Mouse (Mus musculus): ENCODE data around the gene Armc8.
A peak's percentile ranks its signal among the peaks of the same experiment; 100 is the strongest.

Armc8 gene

DNA sequence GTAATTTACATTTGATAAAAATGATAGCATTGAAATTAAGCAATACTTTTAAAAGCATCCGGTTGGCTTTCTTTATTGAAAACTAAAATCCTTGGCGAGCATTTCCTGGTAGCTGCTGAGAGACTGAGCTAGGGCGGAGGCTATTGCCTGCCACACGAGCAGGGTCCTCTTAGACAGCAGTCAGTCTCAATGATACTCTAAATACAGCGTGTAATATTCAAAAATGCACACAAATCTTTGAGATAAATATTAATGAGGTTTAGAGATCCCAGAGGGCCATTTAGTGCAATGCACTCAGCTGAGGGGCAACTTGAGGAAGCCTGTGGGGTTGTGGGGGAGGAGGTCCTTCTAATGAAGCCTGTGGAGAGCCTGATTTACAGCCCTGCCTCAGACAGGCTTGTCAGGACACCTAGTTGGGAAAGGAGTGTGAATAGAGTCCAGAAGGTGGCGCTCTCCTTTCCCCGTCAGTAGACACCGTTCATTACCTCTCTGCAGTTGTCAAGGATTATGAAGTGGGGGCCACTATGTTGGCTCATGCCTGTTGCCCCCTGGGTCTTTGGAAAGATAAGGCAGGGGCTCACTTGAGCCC lies 124.0 kb downstream of the Armc8 start:
- peak; percentile 51 to 61 for DNase-seq

DNA sequence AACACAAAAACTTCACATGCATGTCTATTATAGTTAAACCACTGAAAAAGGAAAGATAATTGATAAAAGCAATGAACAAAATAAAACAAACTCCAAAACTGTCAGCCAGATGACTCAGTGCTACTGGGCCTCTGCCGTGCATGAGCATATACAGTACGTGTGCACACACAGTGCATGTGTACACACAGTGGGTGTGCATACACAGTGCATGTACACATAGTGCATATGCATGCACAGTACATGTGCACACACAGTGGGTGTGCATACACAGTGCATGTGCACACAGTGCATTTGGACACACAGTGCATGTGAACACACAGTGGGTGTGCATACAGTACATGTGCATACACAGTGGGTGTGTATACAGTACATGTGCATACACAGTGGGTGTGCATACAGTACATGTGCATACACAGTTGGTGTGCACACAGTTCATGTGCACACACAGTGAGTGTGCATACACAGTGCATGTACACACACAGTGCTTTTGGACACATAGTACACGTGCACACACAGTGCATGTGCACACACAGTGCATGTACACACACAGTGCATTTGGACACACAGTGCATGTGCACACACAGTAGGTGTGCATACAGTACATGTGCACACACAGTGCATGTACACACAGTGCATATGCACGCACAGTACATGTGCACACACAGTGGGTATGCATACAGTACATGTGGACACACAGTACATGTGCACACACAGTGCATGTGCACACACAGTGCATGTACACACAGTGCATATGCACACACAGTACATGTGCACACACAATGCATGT lies 126.9 kb downstream of the Armc8 start:
- DNase-seq = no peak

DNA sequence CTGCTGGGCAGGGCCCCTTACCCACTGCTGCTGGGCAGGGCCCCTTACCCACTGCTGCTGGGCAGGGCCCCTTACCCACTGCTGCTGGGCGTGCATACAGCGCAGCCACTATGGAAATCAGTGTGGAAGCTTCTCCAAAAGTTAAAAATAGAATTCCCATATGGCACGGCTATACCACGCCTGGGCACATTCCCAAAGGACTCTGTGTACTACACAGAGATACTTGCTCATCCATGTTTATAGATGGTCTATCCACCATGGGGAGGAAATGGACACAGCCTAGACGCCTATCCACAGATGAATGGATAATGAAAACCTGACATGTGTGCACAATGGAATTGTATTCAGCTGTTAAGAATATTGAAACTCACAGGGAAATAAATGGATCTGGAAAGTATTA lies 127.8 kb downstream of the Armc8 start:
- DNase-seq = no peak

DNA sequence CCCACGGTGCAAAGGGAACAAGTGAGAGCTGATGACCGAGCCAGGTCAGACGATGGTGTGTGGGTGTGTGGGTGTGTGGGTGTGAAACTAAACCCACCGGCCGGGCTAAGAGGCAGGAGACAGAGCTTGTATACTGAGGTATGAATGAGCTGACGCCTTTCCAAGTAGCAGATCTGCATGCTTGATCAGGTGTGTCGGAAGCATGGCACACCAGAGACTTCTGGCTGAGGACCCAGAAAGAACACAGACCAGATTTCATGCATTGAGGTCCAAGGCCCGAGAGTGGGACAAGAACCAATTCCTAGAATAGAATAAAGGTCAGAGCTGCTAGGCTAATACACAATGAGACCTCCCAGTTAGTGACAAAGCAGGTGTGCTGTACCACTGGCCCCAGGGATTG lies 129.6 kb downstream of the Armc8 start:
- DNase-seq = peak; percentile 51 to 53

DNA sequence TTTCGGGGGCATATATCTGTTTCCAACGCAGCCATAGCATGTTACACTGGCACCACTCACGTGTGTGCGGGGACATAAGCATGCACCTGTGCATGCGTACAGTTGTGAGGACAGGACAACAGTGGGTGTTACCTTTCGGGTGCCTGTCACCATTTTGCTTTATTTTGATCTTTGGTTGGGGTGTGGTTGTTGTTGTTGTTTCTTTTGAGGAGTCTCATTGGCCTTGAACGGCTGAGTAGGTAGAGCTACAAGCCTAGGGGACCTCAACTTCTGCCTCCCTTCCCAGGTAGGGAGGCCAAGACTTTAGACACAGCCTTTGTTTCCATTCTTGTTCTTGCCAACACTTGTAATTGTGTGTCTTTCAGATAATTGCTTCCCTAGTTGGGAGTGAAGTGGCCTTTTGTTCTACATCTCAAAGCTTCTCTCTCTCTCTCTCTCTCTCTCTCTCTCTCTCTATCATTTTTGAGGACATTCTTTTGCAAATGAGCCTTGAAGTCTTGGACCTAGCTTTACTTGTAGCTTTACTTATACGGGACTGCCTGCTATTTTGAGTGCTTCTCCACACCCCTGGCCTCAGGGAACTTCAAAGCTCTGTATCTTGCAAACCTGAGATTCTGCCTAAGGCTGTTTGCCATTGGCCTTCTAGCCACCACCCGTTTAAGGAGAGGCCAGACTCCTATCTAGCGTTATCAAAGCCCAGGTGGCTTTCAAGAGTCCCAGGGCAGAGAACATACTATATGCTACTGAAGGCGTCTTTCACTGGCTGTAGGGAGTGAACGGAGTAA lies 130.7 kb downstream of the Armc8 start:
- DNase-seq = no peak

DNA sequence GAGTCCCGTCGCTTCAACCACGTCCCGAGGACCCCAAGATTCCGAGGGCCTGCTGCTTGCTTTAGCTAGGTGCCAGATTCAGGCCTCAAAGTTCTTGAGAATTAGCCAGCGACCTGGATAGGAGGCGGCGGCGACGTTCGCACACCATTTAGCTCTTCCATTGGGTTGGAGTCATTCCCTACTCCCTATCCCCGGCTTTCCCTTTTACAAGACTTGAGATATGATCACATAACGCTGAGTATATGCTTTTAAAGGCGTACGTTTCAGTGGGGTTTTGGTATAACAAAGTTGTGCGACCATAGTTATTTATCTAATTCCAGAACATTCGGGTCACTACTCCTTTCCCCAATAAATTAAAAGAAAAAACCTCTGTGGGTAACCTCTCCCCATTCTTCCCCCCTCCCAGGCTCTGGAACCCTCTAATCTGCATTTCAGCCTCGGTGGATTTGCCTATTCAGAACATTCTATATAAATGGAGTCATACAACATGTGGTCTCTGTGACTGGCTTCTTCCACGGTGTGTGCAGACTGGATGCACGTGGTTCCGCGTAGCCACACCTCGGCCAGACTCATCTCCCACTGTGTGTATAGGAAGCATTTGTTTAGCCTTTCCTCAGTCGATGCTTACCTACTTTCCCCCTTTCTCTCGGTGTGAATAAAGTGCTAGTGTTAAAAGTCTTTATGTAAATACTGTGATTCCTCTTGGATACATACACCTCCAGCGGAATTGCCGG lies 131.5 kb downstream of the Armc8 start, which contains the start of gene Mras:
Mras (minus strand) TSS at position 351 of the 734 bp plus-strand sequence.
- no peak for DNase-seq

DNA sequence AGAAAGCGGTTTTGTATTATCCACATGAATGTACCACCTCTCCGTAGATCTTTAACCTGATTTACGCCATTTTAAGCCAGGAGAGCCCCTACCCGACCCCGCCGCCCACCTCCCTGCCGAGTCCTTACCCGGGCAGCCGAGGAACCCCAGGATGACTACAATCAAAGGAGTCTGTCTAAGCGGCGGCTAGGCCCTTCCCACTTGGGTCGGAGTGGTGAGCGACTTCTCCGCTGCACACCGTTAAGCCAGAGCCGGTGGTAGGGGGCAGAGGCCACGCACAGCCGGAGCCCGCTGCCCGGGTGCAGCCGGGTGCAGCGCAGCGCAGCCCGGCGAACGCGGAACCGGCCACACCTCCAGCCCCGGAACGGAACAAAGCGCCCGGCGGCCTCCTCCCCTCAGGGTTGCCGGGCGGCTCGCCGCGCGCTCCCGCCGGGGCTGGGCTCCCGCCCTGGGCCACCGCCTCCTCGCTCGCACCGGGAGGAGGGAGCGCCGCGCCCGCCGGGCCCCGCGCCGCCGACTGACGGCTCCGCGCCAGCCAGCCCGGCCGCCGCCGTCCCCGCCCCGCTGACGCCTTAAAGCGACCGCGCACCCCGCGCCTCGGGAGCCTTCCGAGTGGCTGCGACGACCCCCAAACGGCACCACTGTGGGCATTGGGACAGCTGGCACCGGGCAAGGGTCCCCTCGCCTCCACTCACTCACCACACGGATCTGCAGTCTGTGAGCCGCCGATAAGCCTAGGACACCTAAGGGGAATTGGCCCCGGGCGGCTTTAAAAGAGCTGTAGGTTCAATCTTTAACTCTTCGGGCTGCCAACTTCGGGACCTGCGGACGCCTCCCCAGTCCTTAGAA lies 132.3 kb downstream of the Armc8 start:
- peak; percentile 77 to 86 for DNase-seq

DNA sequence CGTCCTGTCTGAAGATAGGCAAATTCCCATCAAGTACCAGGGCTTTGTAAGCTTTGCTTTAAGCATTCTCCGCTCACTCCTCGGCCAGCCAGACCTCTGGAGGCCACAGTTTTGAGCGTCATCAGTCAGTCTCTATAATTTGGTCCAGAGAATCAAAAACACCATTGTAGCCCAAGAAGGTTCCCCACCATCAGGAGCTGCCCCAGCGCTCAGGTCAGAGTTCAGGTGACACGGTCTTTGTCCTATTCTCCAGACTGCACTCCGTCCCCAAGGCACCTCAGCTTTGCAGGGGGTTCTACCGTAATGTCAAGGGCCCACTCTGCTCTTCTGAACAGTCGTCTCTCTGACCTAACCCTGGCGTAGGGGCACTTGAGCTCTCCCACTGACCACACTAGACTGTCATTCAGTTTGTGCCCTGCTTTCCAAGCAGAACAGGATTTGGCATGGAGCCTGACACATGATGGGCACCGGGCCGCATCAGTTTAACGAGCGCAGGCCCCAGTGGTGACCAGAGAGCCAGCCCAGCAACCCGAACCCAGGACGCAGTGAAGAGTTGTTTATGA lies 133.0 kb downstream of the Armc8 start:
- peak; percentile 78 to 86 for DNase-seq

DNA sequence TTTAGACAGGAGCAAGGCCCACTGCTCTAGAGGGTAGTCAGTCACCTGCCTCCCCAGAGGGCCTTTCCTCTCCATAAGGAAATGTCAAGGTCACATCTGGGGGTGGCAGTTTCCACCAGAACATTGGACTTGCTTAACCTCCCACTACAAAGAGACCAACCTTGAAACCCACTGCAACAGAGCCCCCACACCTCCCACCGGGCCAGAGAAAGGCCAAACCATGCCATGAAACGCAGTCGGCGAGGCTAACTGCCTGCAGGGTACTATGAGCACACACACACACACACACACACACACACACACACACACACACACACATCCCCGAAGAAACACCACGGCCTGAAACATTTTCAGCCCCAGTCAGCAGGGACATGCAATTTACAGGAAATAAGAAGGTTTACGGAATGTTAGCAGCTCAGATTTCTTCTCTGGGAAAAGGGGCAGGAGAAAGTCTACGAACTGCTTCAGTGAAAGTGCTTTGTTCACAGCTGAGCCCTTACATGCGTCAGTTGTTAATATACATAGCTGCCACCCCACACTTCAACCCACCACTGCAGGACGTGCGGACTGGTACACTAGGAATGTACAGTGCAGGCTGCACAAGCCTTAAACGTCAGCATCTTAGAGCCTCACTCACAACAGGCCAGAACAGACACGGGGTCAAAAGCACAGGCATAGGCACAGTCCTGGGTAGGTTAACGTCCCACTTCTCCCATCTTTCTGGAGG lies 133.6 kb downstream of the Armc8 start:
- DNase-seq = peak in 1 of 2 experiments; percentile 19

DNA sequence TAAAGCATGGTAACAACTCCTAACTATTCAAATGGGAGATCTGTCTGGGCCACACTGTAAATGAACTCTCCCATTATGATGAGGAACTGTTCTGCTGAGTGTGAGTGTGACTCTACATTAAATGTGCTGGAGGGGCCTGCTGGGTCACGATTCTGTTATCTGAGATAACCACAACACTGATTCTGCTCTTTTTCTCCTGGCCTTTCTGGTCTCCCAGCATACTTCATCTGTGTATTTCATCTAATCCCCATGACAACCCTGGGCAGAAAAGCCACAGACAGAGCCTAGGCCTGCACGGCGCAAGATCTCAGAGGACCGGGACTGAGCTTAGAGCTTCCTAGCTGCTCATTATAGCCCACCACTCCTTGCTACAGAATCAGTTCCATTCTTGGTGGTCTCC lies 136.2 kb downstream of the Armc8 start:
- peak in 1 of 2 experiments; percentile 28 for DNase-seq

DNA sequence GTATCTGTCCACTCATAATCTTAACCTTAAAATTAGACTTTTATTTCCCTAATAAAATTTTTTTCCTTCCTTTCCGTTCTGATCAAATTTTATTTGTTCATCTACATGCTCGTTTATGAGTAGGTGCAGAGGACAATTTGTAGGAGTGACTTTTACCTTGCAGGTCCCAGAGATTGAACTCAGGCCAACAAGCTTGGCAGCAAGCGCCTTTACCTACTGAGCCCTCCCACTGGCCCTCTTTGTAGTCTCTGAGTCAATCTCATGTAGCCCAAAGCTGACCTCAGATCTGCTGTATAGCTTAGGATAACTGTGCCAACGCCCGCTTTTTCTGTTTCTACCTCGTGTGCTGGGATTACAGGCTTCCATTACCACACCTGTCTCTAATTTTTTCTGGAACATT lies 136.7 kb downstream of the Armc8 start:
- peak; percentile 63 to 77 for DNase-seq

DNA sequence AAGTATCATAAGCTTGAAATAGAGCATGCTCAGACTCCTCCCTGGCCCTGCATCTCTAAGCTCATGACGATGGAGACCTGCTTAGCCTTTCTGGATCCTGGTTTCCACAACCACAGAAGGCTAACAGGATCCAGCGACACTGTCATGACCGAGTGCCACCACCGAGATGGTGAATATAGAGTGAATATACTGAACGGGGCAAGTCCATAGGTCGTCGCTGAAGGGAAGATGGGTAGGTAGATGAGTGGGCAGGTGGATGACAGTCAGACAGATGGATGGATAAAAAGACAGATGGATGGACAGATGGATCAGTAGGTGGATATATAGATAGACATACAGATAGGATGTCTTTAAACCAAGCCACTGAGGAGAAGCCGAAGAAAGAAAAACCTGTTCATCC lies 137.4 kb downstream of the Armc8 start:
- no peak for DNase-seq

DNA sequence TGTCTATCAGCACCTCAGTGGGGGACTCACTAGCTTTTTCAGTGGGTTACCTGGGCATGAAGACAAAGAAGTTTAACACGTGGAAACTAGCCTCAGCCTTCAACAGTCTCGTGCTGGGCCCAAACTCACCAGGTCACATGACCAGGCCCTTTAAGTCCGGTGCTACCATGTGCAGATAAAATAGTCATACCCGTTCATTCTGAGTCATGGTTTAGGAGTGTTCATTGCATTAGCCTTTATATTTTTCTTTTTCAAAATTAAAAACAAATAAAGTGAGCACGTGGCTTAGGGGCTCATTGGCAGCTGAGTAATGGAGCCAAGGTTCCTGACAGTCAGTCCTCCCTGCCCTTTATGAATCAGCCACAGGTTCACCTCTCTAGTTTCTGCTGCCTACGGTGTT lies 137.9 kb downstream of the Armc8 start:
- DNase-seq = no peak

DNA sequence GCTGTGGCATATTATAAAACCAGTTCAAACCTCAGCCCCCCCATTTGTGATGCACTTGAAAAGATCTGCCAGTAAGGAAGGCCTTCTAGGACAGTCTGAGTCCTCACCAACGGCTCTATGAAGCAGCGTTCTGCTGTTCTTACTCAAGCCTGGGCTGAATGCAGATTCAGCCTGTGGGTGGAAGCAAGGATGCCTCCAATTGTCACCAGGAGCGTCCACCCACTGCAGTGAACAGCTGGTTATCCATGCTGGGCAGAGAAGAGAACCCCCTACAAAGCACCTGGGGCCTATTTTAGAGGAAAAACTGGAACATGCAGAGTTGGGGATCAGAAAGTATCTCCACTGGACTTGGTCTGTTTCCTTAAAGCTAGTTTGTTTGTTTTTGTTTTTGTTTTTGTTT lies 138.9 kb downstream of the Armc8 start:
- no peak for DNase-seq

DNA sequence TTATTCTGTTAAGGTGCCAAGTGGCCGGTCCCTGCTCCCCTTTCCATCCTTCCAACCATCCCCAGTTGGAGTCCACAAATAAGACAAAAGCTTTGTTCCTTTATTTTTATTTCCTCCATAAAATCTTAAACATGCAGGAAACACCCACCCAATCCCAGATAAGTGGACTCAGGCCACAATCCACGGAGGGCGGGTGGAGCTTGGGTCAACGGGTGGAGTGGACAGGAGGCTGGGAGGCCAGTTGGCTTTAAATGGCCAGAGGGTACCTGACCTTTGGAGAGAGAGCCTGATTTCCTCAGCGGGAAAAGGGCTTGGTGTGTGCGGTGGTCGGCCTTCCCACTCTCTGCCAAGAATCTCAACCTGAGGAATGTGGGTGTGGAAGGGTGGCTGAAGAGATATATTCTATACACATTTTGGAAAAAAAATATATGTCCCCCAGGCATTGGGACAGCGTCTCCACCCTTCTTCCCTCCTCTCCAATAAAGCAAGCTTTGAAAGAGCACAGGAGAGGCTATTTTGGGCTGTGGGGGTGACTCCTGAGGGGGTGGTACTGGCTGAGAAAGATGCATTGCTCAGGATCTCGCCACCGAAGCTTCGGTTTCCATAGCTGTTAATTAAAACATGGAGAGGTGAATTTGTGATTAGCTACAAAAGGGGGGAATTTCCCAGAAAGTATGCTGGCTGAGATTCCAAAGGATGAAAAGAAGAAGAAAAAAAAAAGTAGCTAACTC lies 139.9 kb downstream of the Armc8 start:
- DNase-seq = no peak

All from cerebellum, postnatal 14 days (tissue).